Mouse (Mus musculus) left cerebral cortex, postnatal 25 days (tissue): ENCODE measurements at regions not wholly inside any gene's neighbourhood (a gene's known extent, or its start where the extent isn't known, plus 50 kb on each side); places are given as distances from the start of the nearest gene placed in this dataset.
A peak's percentile ranks its signal among the peaks of the same experiment; 100 is the strongest.

Source experiments
- DNase-seq, 2 experiments: peaks; one replicate each; pipeline ENCODE4 v3.0.0; 2022; ENCODE audit warnings: low spot score in 2 of 2, mixed read lengths in 1 of 2
- intact Hi-C: fragments of 180-260 bp; cut with DNase I; formaldehyde crosslinking; loops from one replicate; pipeline ENCODE4 v1.15.1; 2025

GRCm38 (mm10) chr5:148713796-148714195 is 161.2 kb upstream of the Ubl3 start:
- no peak for DNase-seq
- intact Hi-C loops: no loop called here

- intact Hi-C loops: no loop called here
- DNase-seq: no peak
Measured at GRCm38 (mm10) chr5:148713039-148713438, 160.4 kb upstream of the Ubl3 start.

GRCm38 (mm10) chr5:148711570-148711969 is 159.0 kb upstream of the Ubl3 start:
- intact Hi-C loops: no loop called here
- DNase-seq: no peak

GRCm38 (mm10) chr5:148709111-148709771 is 156.7 kb upstream of the Ubl3 start:
- DNase-seq: peak in 1 of 2 experiments; percentile 27
- intact Hi-C loops: no loop called here

- intact Hi-C loops: no loop called here
- peak in 1 of 2 experiments; percentile 73 for DNase-seq
Measured at GRCm38 (mm10) chr5:148708014-148708741, 155.6 kb upstream of the Ubl3 start.

- no peak for DNase-seq
- intact Hi-C loops: no loop called here
Measured at GRCm38 (mm10) chr5:148707335-148707734, 154.7 kb upstream of the Ubl3 start.

- intact Hi-C loops: no loop called here
- DNase-seq: no peak
Measured at GRCm38 (mm10) chr5:148706323-148707120, 153.9 kb upstream of the Ubl3 start.

GRCm38 (mm10) chr5:148704769-148705168 is 152.2 kb upstream of the Ubl3 start:
- intact Hi-C loops: no loop called here
- no peak for DNase-seq

- intact Hi-C loops: no loop called here
Measured at GRCm38 (mm10) chr5:148701859-148702258, 149.3 kb upstream of the Ubl3 start.

GRCm38 (mm10) chr5:148701001-148701400 is 148.4 kb upstream of the Ubl3 start:
- intact Hi-C loops: no loop called here
- DNase-seq: no peak

More at GRCm38 (mm10) chr5:148701859-148702258, 149.3 kb upstream of the Ubl3 start:
- no peak for DNase-seq

- intact Hi-C loops: no loop called here
- DNase-seq: no peak
Measured at GRCm38 (mm10) chr5:148700240-148700639, 147.7 kb upstream of the Ubl3 start.

- DNase-seq: peak in 1 of 2 experiments; percentile 35
- intact Hi-C loops: no loop called here
Measured at GRCm38 (mm10) chr5:148697631-148698368, 145.2 kb upstream of the Ubl3 start.

- intact Hi-C loops: loop anchor here (5.0 kb wide), 1 partner anchor 142 kb away; the partner anchor contains the start of gene Ubl3
- no peak for DNase-seq
Measured at GRCm38 (mm10) chr5:148694352-148694751, 141.8 kb upstream of the Ubl3 start.

GRCm38 (mm10) chr5:148691486-148691885 is 138.9 kb upstream of the Ubl3 start:
- intact Hi-C loops: loop anchor here (5.0 kb wide), 1 partner anchor 139 kb away; the partner anchor contains the start of gene Ubl3
- DNase-seq: no peak

GRCm38 (mm10) chr5:148690823-148691197 is 138.2 kb upstream of the Ubl3 start:
- intact Hi-C loops: loop anchor here (5.0 kb wide), 1 partner anchor 139 kb away; the partner anchor contains the start of gene Ubl3
- DNase-seq: peak in 1 of 2 experiments; percentile 49

GRCm38 (mm10) chr5:148690158-148690822 is 137.7 kb upstream of the Ubl3 start:
- no peak for DNase-seq
- intact Hi-C loops: loop anchor here (5.0 kb wide), 1 partner anchor 138 kb away; the partner anchor contains the start of gene Ubl3

GRCm38 (mm10) chr5:148689297-148689696 is 136.7 kb upstream of the Ubl3 start:
- intact Hi-C loops: no loop called here
- no peak for DNase-seq

GRCm38 (mm10) chr5:148688501-148688900 is 135.9 kb upstream of the Ubl3 start:
- no peak for DNase-seq
- intact Hi-C loops: no loop called here

- DNase-seq: no peak
- intact Hi-C loops: no loop called here
Measured at GRCm38 (mm10) chr5:148687827-148688226, 135.2 kb upstream of the Ubl3 start.
